Mouse (Mus musculus) embryo, embryonic 10.5 days (tissue): ENCODE data around the gene Bcar3.

ENCODE experiments used
- DNase-seq: peaks from one replicate; pipeline ENCODE4 v3.0.0-alpha.2; 2015; ENCODE audit warnings: low spot score

The Bcar3 gene

DNA sequence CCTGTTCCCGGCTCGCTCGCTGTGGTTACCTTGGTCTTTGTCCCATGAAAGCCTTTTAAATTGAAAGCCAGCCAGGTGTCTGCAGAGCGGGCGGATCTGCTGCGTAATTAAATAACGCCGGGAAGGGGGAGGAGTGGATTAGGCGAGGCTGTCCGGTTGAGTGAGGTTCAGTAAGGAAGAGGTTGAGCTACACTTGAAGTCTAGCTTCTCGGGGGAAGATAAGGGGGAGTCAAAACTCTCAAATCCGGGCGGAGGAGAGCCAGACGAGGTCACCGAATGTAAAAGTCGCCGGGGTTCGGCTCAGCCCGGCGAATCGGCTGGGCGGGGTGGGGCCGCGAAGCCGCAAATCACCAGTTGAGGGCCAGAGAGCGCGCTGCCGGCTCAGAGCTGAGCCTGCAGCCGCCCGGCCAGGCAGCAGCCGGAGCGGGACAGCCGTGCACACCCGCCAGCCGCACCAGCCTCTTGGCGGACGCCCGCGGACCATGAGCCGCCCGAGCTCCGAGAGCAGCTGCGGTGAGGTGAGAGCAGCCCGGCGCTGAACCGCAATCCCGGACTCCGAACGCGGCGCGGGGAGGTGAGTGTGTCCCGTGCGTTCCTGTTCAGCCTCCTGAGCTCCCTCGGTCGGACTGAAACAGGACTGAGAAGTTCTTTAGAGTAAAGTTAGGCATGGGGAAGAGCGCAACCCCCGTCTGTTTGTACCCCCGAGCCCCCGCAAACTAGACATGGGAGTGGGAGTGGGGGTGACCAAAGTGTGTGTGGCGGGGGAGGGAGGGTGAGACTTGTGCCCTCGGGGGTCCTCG, 125.9 kb downstream of the Bcar3 start:
- peak; percentile 83 for DNase-seq

DNA sequence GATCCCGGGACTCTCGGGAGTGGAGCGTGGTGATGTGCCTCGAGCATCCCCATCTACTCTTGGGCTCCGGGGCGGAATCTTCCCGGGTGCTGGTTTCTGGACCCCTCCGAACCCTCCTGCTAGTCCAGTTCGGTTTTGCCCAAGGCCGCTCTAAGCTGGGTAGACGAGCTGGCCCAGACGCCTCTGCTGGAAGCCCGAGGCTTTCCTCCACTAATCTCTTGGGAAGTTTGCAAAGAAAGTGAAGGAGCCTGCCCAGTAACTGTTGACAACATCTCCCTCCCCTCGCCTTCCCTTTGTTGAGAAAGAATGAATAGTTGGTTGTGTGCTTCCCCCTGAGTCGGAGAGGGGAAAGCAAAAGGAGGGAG, 126.5 kb downstream of the Bcar3 start:
- peak; percentile 85 for DNase-seq

DNA sequence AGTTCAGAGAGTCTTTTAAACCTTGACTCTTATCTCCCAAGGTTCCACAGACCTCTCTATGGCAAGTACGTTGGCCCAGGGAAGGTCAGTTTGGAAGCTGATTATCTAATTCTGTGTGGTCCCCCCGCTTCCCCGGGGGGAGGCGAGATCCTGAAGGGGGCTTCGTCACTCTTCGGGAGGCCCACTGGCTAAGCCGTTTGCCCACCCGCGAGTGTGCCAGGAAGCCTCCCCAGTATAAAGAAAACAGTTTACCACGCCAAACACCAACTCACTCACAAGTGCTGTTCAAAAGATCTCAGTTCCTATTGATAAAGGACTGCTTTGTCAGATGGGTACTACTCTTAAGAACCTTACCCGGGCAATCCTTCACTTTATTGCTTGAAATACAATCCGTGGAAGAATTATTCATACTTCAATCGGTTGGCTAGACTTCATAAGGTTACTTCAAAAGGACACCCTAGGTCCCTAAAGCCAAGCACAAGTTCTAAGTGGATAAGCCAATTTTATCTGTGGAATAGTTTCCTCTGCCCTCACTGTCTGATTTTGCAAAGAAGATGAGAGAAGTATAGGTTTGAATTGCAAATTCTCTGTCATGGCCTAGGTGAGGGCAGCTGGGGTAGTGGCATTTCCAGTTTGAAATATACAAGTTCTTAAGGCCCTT, 127.2 kb downstream of the Bcar3 start:
- DNase-seq = no peak

DNA sequence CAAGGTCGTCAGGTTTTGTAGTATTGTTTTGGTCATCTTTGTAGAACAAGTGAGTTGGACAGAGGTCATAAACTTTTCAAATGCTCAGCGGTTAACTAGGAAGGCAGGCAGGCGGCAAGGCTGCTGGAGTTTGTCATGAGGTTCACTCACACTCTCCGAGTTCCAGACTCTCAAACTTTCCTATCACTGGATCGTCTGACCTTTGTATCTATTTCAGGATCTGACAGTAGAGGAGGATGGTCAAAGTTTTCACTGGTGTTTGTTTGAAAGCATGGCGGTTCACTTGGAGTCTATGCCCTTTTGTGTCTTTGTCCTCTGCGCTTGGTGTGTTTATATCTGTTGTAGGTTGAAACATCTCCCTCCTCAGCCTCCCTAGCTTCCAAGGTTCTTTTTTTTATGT, 127.9 kb downstream of the Bcar3 start:
- DNase-seq = no peak

DNA sequence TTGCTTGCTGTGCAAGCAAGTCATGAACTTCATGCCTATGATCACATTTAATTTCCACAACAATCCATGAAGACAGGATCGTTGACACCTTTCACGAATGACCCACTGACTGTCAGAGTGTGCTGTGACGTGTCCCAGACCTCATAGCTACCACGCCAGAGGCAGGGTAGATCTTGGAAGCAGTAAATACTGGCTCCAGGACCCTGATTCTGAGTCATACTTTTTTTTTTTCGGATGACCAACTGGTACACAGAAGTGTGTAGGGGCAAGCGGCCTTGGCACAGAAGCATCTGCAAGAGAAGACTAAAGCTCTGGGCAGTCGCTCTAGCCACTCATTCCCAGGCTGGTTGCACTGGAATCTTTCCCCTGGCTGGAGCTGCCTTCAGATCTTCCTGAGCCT, 128.3 kb downstream of the Bcar3 start:
- DNase-seq = no peak

DNA sequence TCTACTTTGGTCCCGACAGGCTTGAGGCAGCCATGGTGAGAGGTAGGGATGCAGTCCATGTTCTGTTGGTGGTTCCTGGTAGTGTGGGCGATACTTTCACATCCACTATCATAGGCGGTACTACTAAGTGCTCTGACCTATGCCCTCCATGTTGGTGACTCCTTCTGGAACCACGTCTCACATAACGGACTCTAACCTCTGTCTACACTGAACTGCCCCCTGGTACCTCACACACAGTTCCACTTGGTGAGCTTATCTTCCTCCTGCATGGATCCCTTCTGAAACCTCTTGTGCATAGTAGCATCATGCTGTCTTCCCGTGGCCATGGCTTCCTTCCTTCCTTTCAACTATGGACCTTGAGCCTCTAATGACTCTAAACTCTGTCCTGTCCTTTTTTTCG, 129.7 kb downstream of the Bcar3 start:
- DNase-seq = no peak

DNA sequence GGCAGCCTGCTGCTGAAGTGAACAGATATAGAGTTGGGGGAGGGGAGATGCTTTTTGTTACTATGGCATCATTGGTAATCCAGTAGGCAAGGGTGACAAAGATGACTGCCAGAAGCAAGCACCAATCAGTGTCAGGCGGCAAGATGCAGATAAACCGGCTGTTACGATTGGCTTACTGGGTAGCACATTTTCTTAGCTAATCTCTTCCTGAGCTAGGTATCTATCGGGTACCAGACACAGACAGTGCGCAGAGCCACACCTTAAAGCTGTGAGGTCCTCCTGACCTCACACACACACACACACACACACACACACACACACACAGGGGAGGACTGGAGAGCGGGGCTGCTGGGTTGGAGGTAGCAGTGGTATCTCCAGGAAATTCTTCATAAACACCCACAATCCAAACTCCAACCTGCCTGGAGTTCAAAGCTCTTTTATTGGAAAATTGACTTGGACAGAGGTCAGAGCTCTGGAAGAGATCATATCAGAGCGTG, 134.4 kb downstream of the Bcar3 start:
- DNase-seq = no peak

DNA sequence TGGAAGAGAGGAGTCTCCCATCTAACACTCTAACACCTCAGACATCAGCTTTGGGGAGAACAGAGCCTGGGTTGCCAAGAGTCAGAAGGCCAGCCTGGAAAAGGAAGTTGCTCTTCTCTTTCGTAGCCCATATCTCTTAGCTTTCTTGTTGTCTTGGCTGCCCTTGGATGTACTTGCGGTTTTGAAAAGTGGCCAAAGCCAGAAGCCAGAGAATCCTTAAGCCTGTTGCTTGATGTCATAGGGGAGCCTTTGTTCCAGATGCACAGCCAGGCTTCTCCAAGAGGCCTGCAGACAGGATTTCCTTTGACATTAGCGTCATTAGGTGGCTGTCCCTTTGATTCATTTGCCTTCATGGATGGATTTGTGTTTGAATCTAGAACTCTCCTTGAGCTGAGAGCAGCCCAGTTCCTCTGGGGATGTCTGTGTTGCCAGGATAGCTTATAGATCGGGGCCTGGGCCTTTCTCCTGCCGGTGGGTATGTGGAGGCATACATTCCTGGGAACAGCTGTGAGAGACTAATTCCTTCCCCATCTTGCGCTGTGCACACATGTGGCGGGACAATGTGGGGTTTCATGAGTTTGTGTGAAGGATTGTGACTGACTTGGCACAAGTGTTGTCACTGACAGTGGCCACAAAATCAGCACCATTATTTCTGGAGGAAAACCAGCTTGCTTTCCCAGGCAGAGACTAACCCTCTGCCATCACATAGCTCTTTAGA, 137.0 kb downstream of the Bcar3 start:
- no peak for DNase-seq

DNA sequence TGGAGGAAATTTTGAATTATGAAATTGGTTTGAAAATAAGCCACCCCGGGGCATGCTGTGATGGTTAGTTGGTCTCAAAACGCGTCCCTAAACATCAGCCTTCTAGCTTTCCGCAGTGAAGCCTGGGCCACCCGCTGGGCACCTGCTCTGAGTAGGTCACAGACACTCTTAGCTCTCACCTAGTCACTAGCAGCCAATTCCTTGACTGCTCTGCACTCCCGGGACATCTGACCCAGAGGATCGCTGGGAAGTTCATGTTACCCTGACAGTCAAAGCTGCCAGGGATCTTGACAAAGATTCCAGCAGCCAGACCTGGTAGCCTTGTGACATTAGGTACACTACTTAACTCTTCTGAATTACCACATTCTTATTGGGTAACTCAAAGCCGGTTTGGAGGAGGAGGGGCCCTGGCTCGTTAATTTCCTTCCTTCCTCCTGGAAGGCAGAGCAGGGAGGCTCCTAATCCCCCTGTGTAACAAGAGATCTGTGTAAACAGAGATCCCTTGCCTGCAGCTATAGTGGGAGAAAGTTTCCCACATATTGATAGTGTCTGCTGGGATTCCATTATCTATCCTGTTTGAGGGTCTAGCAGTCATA, 139.0 kb downstream of the Bcar3 start:
- DNase-seq = peak; percentile 56

DNA sequence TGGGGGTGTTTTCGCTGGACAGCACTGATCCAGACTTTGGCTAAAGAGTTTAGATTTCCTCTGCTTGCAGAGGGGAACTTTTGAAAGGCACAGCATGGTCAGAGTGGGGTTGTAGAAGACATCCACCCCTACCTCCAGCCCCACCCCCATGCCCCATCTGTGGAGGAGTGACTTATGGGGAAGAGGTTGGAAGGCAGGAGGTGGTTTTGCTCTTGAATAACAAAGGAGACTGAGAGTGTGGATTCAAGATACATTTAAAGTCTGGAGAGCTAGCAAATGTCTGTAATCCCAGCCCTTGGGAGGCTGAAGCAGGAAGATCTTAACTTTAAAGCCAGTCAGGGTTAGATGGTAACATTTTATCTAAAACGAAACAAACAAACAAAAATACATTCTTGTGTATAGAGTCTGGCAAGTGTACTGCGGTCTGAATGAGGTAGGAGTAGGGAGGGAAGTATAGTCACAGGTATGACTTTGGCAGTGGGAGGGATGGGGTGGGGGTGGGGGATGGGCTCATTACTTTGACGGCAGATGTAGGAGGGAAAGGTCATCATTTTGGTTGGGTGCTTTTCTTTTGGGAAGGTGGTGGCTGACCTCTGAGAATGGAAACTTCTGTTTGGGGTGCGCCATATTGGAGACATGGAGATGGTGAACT, 140.2 kb downstream of the Bcar3 start:
- DNase-seq = no peak

DNA sequence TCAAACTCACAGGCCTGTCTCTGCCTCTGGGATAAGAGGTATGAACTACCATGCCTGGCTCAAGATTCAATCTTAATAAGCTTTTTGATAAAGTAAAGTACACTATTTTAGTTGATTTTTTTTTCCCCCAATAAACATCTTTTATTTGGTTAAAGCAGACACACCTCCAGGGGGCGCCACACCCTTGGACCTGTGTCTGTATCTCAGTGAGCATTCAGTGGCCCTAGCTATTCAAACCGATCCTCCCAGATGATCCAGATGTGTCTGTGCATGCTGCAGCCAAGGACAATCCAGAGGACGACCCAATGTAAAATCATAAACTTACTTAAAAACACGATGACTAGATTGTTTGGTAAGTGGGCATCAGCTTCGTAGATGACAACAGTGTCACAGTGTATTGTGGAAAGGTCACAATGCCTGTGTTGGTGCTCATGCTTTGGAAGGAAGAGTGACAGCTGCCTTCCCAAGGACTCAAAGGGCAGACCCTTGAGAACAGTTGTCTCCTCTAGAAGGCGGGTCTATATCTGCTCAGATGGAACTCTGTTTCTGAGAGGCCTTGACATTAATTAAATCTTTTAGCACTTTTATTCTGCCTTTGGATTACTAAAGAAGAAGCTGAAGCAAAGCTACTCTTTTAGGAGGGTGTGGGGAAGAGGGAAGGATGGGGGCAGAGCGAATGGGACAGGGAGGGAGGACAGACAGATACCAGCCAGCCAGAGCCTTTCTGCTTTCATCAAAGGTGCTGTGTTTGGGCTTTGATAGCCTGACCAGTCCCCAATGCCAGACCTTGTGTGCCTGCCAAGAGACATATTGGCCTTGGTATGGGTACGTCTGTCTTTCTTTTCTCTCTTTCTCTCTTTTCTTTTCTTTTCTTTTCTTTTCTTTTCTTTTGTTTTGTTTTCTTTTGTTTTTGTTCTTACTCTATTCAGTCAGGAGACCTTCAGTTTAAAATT, 141.3 kb downstream of the Bcar3 start:
- no peak for DNase-seq

DNA sequence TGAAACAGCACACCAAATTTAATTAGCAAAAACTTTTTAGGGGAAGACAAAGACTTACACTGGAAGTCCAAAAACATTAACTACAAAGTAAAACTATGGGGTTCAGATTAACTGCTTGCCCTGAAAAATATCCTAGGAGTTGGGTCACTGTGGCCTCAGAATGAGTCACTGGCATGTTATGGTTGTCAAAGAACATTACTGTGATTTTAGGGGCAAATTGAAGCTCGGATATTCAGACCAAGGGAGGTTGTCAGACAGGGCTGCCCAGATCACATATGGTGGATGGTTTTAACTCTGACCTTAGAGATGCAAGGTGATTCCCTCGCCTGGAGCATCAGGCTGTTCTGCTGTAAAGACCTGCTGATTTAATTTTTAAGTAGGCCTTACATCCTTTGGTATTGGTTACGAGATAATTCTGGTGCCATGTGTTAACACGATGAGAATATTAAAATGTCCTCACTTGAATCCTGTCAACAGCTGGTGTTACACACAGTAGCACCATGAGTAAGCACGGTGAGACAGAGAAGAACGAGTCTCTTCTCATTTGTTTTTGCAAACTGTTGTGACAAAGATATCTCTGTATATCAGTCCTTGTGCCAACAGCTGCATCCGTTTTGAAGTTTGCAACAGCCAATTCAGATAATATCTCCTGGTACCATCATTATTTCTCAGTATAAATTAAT, 144.3 kb downstream of the Bcar3 start:
- no peak for DNase-seq

DNA sequence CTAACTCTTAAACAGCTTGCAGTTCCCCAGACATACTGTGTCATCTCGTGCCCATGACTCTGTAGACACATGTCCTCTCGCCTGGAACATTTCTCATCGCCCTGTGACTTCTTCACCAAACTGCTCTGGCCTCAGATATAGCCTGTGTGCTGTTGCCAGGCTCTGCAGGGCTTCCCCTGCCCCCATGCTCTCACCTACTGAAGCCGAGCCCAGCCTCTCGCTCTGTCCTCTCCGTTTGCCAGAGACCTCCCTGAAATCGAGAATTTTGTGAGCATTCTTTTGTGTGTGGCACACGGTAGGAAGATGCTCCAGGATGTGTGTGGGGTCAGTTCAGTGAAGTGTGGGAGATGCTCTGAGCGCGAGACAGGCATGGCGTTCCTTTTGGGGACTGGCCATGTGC, 151.8 kb downstream of the Bcar3 start:
- DNase-seq = no peak

DNA sequence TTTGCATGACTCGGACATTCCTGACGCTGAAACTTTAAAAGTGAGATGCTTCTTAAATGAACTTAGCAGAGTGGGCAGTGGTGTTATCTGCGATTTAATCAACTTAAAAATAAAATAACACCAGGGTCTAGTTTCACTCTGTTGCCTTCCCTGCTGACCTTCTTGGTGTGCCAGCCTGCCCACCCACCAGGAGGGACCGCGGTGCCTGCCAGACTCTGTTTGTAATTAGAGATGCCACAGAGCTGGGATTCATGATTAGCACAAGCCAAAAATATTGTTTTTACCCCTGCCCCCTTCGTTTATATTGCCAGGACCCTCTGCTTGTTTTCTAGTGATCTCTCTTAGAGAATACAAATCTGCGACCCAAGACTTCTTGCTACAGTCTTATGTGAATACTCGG, 152.7 kb downstream of the Bcar3 start:
- no peak for DNase-seq

DNA sequence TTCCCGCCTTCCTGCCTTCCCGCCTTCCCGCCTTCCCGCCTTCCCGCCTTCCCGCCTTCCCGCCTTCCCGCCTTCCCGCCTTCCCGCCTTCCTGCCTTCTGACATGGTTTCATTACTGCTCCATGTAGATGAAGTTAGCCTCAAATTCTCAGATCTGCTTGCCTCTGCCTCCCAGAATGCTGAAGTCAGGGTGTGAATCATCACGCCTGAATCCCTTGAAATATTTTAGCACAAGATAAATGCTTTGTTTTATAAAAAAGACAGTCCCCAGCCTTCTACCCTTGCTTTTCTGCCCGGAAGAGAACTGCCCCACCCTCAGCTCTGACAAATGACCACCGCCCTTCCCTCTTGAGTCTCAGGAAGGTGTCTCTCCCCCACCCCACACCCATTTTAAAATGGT, 154.3 kb downstream of the Bcar3 start:
- no peak for DNase-seq

DNA sequence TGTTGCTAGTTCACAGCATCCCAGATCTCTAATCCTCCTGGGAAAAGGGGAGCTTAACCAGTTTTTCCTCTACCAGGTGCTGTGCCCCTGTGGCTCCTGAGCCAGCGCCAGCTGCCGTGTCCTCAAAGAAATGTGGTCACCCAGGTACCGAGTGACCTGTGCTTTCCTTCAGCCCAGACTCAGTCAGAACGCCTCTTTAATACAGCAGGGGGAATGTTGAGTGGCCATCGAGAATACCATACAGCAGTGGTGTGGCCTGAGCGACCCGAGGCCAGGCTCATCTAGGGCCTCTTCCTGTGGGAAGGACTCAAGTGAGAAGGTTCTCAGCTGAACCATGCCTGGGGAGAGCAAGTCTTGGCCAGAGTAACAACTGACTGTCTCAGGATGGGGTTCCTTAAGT, 156.1 kb downstream of the Bcar3 start:
- DNase-seq = no peak

DNA sequence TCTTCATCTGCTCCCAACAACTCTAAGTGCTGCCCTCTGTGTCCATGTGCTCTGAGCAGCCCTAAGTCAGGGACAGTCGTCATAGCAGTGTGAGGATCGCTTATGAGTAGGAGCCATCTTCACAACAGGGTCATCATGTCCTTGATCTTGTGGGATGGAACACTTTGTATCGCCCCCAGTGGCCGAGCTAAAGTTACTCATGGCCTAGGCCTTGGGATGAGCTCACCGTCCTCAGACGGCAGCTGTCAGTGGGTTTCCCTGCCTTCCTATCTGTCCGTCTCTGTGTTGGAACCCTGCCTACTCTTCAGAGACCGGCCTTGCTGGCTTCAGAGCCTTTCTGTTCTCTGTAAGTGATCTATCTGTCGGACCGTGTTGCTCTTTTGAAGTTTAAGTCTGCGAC, 159.9 kb downstream of the Bcar3 start:
- no peak for DNase-seq

DNA sequence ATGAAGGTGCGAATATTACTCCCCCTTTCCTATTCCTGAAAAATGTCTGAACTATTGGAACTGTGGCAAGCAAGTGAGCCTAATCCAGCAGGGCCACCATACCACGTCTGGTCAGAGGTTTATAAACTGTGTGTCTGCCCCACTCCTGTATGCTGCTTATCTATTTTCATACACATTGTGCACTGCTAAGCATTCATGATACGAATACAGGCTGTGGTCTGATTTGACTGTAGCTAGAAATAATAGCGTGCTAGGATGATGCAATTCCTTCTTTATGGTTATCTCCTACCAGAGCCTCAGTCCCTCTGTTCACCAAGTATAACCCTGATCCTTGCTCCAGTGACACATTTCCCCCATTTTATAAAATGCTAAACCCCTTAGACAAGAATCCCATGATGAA, 162.2 kb downstream of the Bcar3 start:
- no peak for DNase-seq

DNA sequence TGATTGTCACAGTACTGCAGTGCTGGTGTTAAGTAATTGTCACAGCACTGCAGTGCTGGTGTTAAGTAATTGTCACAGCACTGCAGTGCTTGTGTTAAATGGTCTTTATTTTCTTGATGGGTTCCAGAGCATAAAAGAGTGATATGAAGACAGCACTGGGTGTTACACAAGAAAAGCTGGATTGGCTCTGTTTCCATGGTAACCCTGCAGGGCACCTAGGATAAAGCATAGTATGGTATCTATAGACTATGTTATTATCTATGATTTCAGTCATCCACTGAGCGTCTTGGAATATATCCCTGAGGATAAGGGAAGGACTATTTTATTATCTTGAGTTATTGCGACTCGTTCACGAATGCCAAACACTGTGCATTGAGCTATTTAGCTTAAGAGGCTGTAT, 162.9 kb downstream of the Bcar3 start:
- DNase-seq = no peak

DNA sequence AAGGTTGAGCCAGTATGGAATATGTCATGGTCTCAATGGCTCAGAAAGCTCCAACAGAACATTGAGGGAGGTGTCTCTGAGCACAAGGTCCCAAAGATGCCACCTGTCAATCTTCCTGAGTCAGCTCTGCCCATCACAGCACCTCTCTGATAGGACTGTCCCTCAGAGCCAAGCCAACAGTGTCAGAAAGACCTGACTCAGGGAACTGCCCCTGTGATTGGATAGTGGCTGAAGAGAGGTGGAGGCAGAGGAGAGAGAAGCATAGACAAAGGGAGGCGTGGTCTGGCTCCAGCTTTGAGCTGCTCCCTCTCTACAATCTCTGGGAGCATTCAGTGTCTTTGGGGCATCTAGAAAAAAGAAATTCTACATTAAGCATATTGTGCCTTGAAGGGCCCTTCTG, 163.8 kb downstream of the Bcar3 start:
- DNase-seq = no peak
